Mouse (Mus musculus) liver, embryonic 16.5 days (tissue): ENCODE measurements around the gene Vmn2r83. TPM values are rescaled to one million over a fixed set of nuclear protein-coding genes. Genes with fewer than 3 reads are reported as not detected.
"Not testable (repeated sequence)": the region's sequence is repeated elsewhere in the genome, so short reads cannot be mapped to it uniquely, and the experiment has no call there.

ENCODE experiments used
- ATAC-seq: fragments of 200-750 bp; cut with Nextera tagmentation; 2 replicates; pipeline ENCODE4 v1.8.0; 2017; ENCODE audit warnings: low read depth, mild to moderate bottlenecking, moderate number of reproducible peaks, moderate library complexity
- H3K27ac ChIP-seq: fragments of 300-500 bp; sonication (generic); 2 replicates; pipeline ENCODE4 v1.5.1; 2014; ENCODE audit warnings: mild to moderate bottlenecking, low read length
- H3K27me3 ChIP-seq: fragments of 300-500 bp; sonication (generic); 2 replicates; pipeline ENCODE4 v1.6.1; 2014; ENCODE audit warnings: low read depth, low read length, mixed read lengths; ENCODE audit not compliant: control insufficient read depth, insufficient read depth
- H3K36me3 ChIP-seq: fragments of 300-500 bp; sonication (generic); 2 replicates; pipeline ENCODE4 v1.6.1; 2014; ENCODE audit warnings: mild to moderate bottlenecking; ENCODE audit not compliant: control insufficient read depth, insufficient read depth
- H3K4me1 ChIP-seq: fragments of 300-500 bp; sonication (generic); 2 replicates; pipeline ENCODE4 v1.6.1; 2014; ENCODE audit warnings: low read depth, low read length, mixed read lengths; ENCODE audit not compliant: control insufficient read depth
- H3K4me2 ChIP-seq: fragments of 300-500 bp; sonication (generic); 2 replicates; pipeline ENCODE4 v1.6.1; 2014; ENCODE audit warnings: low read depth, low read length, mixed read lengths
- H3K4me3 ChIP-seq: fragments of 300-500 bp; sonication (generic); 2 replicates; pipeline ENCODE4 v1.5.1; 2014; ENCODE audit warnings: low read depth, mild to moderate bottlenecking, low read length
- H3K9ac ChIP-seq: fragments of 300-500 bp; sonication (generic); 2 replicates; pipeline ENCODE4 v1.6.1; 2014; ENCODE audit warnings: low read depth, low read length
- H3K9me3 ChIP-seq: fragments of 300-500 bp; sonication (generic); replicated peaks from 2 replicates; pipeline ENCODE4 v1.6.1; 2016; ENCODE audit warnings: low read length; ENCODE audit not compliant: control insufficient read depth
- WGBS: fragments of 180-500 bp; shearing (Covaris S2); extraction: QIAGEN DNeasy Blood & Tissue Kit; methylation state at CpG from one replicate; pipeline ENCODE4 v1.1.7; 2014; ENCODE audit not compliant: insufficient replicate concordance; 5-methylcytosine and 5-hydroxymethylcytosine counted together
- polyA plus RNA-seq: library from polyadenylated mRNA; unstranded; fragments of >200 nt; fragmentation: Nextera tagmentation; extraction: Ambion mirVana; gene quantifications from 2 replicates; pipeline ENCODE4 v1.2.1, GENCODE M21; 2015

The Vmn2r83 gene
- not detected in 2 replicates for polyA plus RNA-seq

- no peak within 1 kb of the TSS for H3K9ac ChIP-seq
- H3K36me3 ChIP-seq: no peaks in the 10 kb centered on the region
- H3K4me3 ChIP-seq: no peak within 1 kb of the TSS
- H3K4me1 ChIP-seq: no peaks in the 10 kb centered on the region
- H3K27ac ChIP-seq: no peak within 1 kb of the TSS
- no peaks in the 10 kb centered on the region for H3K27me3 ChIP-seq
- no peak for ATAC-seq
- no peaks in the 10 kb centered on the region for H3K9me3 ChIP-seq
- H3K4me2 ChIP-seq: no peak within 1 kb of the TSS
Observed at GRCm38 (mm10) chr10:79468431-79468830, at the start of gene Vmn2r83. Vmn2r83 (plus strand) TSS chr10:79468731.

- ATAC-seq, H3K9me3 ChIP-seq, H3K36me3 ChIP-seq, H3K4me3 ChIP-seq, H3K9ac ChIP-seq, H3K27ac ChIP-seq, H3K4me2 ChIP-seq, H3K27me3 ChIP-seq, H3K4me1 ChIP-seq: not testable (repeated sequence)
- 70% methylated on average over 23 of the region's 23 CpGs for WGBS
Observed at GRCm38 (mm10) chr10:79435141-79435820, 33.2 kb upstream of the Vmn2r83 start.

- Histone ChIP-seq H3K4me1 (no peaks in the 10 kb centered on the region), H3K27ac (no peak overlapping the region), H3K9ac (no peak overlapping the region), H3K4me3 (no peak overlapping the region), H3K27me3 (no peaks in the 10 kb centered on the region), H3K36me3 (no peaks in the 10 kb centered on the region), H3K9me3 (no peaks in the 10 kb centered on the region), H3K4me2 (no peak overlapping the region)
- WGBS: 50% methylated on average over 3 of the region's 3 CpGs
- ATAC-seq: no peak
Observed at GRCm38 (mm10) chr10:79495886-79496285, 27.4 kb downstream of the Vmn2r83 start.

GRCm38 (mm10) chr10:79496701-79497288, 28.3 kb downstream of the Vmn2r83 start:
- no peak overlapping the region for H3K4me2 ChIP-seq
- no peak overlapping the region for H3K27ac ChIP-seq
- no peak overlapping the region for H3K9ac ChIP-seq
- no peak for ATAC-seq
- no peaks in the 10 kb centered on the region for H3K27me3 ChIP-seq
- no peaks in the 10 kb centered on the region for H3K4me1 ChIP-seq
- WGBS: 32% methylated on average over 2 of the region's 2 CpGs
- no peak overlapping the region for H3K4me3 ChIP-seq
- H3K36me3 ChIP-seq: no peaks in the 10 kb centered on the region
- H3K9me3 ChIP-seq: no peaks in the 10 kb centered on the region

GRCm38 (mm10) chr10:79502830-79503644, 34.5 kb downstream of the Vmn2r83 start:
- Histone ChIP-seq H3K4me2 (no peak overlapping the region), H3K36me3 (no peaks in the 10 kb centered on the region), H3K4me1 (no peaks in the 10 kb centered on the region), H3K4me3 (no peak overlapping the region), H3K9me3 (no peaks in the 10 kb centered on the region), H3K27ac (no peak overlapping the region), H3K9ac (no peak overlapping the region), H3K27me3 (no peaks in the 10 kb centered on the region)
- no peak for ATAC-seq
- WGBS: 47% methylated on average over 6 of the region's 6 CpGs

GRCm38 (mm10) chr10:79506709-79507108, 38.2 kb downstream of the Vmn2r83 start:
- Histone ChIP-seq H3K4me1 (no peaks in the 10 kb centered on the region), H3K9me3 (no peaks in the 10 kb centered on the region), H3K27me3 (no peaks in the 10 kb centered on the region), H3K4me3 (no peak overlapping the region), H3K36me3 (no peaks in the 10 kb centered on the region), H3K9ac (no peak overlapping the region), H3K27ac (no peak overlapping the region), H3K4me2 (no peak overlapping the region)
- ATAC-seq: no peak
- WGBS: 28% methylated on average over 2 of the region's 2 CpGs

GRCm38 (mm10) chr10:79524433-79524832, 55.9 kb downstream of the Vmn2r83 start:
- 79% methylated on average over 1 of the region's 1 CpGs for WGBS
- Histone ChIP-seq H3K4me3 (no peak overlapping the region), H3K27me3 (no peaks in the 10 kb centered on the region), H3K9ac (no peak overlapping the region), H3K4me1 (no peaks in the 10 kb centered on the region), H3K27ac (no peak overlapping the region), H3K4me2 (no peak overlapping the region), H3K9me3 (no peaks in the 10 kb centered on the region), H3K36me3 (no peaks in the 10 kb centered on the region)
- ATAC-seq: no peak

- Histone ChIP-seq H3K36me3 (no peaks in the 10 kb centered on the region), H3K4me2 (no peak overlapping the region), H3K27me3 (no peaks in the 10 kb centered on the region), H3K4me1 (no peaks in the 10 kb centered on the region; the same call in 1 of the 2 replicates), H3K27ac (no peak overlapping the region), H3K9me3 (no peaks in the 10 kb centered on the region), H3K9ac (no peak overlapping the region), H3K4me3 (no peak overlapping the region)
- ATAC-seq: no peak
- WGBS: 73% methylated on average over 8 of the region's 8 CpGs
Observed at GRCm38 (mm10) chr10:79525456-79526325, 57.2 kb downstream of the Vmn2r83 start.
